Mouse (Mus musculus): ENCODE results near the gene Itprip.

GRCm38 (mm10) chr19:47853951-47854795, 64.9 kb downstream of the Itprip start:
- TF ChIP-seq CTCF (IDR thresholded peaks at IDR 0.05; ENCODE audit: low read depth): no peak
- TF ChIP-seq EP300 (IDR thresholded peaks at IDR 0.05; ENCODE audit: low read depth): no peak
